Mouse (Mus musculus) T-helper 2 cell (primary cell): ENCODE data around the gene Smim13.
"Not testable (repeated sequence)": the region's sequence is repeated elsewhere in the genome, so short reads cannot be mapped to it uniquely, and the experiment has no call there.

ENCODE experiments used
- in situ Hi-C: fragments of 300-600 bp; cut with MboI, MseI; formaldehyde crosslinking; loops from one replicate; pipeline ENCODE4 v1.15.1; 2025; ENCODE audit warnings: high pct_unique_total_duplicates

Gene Smim13

DNA sequence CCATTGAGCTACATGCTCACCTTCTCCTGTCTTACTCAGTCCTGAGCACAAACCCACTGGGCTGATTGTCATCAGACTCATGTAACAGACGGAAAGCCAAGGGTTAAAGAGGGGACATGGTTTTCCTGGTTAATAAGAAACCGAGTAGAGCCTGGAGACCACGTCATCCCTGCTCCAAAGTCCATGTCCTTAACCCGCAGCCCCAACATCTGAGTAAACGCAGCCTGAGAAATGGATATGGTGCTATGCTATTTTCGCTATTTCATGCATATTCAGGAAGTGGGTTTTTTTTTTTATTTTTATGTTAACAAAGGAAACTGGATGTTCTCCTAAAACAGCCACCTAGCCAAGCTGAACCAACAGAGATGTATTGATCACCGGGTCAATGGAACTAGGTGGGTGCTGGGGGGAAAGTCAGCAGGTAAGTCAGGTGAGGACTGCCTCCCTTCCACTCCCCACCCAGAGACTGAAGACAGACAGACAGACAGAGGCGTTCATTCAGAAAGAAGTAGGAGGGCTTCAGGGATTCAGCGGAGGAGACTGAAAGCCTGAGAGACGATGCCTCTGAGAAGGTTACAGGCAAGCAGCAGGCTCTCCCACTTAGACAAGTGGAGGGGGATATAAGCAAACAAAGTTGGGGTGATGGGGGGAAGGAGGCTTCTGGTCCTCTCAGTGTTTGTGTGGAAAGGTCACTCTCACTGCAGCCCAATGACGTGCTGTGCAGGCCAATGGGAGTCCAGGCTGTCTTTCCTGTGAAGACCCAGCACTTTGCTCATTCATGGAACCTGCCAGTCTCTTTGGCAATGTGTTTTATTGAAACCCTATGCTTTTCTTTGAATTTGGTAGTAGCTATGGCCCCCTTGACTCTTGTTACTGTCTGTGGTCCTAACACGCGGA is 13.6 kb upstream of the Smim13 start:
- in situ Hi-C loops = loop anchor here (5.0 to 10.0 kb wide), 3 partner anchors 89 to 391 kb away; partner anchors contain the start of gene Tmem14c

DNA sequence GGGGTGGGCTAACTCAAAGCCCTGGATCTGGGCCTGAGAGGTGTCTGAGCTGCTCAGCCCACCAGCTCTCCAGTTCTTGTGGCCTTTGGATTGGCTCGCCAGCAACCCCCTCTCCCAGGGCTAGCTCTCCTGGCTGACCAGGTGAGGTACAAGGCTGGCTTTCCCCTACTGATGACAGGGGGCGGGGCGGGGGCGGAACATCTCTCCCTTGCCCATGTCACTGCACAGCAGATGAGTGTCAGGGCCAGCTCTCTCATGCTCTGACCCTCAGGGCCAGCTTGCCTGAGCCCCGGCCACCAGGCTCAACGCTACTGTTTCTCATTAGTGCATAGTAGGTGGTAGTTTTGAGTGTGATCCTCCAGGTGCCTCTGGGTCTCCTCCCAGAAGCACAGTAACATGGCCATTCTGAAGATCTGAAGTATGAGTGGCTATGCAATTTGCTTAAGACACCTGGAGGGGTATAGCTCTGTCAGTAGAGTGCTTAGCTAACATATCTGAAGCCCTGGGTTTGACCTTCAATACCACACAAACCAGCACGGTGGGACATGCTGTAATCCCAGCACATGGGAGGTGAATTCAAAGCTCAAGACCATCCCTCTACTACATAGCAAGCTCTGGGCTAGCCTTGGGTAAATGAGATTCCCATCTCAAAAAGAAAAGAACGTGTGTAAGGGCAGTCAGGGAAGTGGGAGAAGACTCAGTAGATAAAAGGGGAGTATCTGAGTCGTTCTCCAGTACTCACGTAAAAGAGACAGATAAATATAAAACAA is 11.4 kb upstream of the Smim13 start:
- in situ Hi-C loops = loop anchor here (5.0 to 10.0 kb wide), 3 partner anchors 91 to 393 kb away; partner anchors contain the start of gene Tmem14c

DNA sequence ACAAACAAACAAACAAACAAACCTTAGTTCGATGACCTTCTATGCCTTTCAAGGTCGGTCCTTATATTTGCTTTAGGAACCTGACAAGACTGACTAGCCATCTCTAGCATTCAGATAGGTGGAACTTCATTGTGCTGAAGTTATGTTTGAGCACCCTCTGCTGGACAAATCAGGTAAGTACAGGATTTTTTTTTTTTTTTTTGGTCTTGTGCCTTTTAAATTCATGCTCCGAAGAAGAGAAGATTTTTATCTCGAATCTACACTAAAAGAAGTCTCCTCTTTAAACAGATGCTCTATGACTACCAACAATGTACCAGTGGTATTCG is 10.9 kb upstream of the Smim13 start:
- in situ Hi-C loops = loop anchor here (5.0 to 10.0 kb wide), 3 partner anchors 91 to 394 kb away; partner anchors contain the start of gene Tmem14c

DNA sequence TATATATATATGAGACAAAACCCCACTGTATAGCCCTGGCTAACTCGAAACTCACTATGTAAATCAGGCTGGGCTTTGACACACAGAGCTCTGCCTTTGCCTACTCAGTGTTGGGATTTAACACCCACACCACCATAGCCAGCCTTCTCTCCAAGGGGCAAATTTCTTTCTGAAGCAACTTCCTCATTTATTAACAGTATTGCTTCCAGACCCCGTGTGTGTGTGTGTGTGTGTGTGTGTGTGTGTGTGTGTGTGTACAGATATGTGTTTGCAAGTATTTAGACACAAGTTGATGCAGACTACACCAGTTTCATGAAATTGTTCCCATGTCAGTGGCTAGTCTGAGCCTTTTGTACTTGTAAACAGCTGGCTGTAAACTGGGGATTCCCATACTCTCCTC is 8.1 kb upstream of the Smim13 start:
- in situ Hi-C loops = loop anchor here (5.0 kb wide), 1 partner anchor 154 kb away; no protein-coding TSS in a partner anchor

DNA sequence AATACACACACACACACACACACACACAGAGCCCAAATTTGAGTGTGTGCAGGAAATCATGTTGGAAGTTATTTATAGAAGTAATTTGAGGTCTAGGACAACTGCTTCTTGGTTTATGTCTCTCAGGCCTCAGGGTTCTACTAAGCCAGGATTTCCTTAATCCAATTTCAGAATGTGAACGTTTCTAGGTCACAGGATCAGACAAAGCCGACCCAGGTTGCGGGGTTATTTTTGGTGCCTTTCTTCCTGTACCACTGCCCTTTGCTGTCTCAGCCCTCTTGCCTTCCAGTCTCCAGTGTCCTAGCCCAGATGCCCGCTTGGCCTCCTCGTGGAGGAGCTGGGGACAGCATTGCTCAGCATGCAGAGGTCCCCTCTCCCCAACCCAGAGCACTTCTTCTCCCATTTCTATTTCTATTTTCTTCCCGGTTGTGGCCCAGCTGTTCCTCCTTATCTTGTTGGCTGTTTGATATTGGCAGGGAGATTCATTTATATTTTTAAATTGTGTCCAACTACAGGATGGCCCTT is 5.3 kb upstream of the Smim13 start:
- in situ Hi-C loops = loop anchor here (5.0 kb wide), 1 partner anchor 157 kb away; no protein-coding TSS in a partner anchor

DNA sequence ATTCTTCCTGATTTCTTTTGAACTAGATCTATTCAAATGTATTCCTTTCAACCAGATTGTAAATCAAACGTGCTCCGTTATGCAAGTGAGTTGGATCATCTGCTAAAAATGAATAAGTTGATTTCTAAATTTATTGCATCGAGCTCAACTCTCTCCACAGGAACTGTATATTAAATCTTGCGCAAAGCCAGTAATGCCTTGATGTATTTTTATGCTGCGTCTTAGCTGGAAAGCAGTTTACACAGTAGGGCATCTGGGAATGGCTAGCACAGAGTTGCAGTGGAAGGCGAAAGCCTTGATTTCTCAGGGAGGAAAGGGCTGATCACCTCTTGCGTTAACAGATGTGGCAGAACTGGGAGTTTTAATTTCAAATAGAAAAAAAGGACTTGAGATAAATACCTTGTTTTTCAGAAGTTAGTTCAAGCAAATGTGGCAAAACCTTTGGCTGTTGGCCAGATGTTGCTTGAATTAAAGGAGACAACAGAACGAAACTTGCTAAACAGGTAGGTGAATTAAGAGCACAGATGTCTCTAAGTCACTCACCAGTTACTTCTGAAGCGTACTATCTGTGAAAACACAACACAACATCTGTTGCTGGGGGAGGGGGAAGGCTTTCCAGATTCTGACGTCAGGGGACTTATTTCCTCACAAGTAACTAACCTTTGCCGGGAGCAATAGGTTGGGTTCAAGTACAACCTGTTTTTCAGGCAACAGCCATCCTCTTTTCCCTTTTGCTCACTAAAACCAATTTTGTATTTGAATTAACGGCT is 708 bp upstream of the Smim13 start:
- in situ Hi-C loops = loop anchor here (5.0 kb wide), 1 partner anchor 252 kb away; no protein-coding TSS in a partner anchor

DNA sequence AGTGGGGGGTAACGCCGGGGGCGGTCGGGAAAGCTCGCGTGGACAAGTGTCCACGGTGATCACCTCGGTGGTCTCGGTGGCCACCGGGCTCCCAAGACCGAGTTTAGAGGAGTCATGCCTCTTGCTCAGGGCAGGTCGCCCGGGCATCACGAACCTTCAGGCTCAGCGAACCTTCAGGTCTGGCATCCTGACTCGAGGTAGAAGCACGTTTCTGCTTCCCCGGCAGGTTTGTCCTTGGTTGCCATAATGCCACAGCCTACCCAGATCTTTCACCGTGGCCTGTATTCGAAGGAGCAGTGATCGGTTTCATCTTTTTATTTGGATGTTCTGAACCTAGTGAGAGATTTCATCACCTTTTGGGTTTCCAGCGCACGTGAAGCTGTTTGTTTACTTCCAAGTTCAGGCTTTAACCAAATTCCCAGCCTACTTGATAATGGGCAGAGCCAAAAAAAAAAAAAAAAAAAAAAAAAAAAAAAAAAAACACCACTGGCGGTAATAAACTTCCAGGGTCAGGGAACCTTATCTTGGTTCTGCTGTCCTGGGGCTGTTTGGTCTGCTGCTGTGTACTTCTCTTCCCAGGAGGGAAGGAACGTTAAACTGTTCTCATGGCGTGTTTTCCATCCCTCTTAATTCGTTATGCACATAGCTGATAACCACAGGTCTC is 806 bp downstream of the Smim13 start:
- in situ Hi-C loops = no loop called here

DNA sequence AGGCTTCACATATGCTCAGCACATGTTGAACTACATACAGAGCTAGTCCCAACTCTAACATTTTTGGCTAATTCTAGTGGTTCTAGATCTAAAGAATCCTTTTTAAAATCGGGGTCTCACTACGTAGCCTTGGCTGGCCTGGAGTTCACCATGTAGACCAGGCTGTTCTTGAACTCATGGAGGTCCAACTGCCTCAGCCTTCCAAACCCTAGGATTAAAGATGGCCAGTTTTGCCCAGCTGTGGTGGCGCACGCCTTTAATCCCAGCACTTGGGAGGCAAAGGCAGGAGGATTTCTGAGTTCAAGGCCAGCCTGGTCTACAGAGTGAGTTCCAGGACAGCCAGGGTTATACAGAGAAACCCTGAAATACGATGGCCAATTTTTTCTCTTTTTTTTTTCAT is 1.6 kb downstream of the Smim13 start:
- in situ Hi-C loops = not testable (repeated sequence)

DNA sequence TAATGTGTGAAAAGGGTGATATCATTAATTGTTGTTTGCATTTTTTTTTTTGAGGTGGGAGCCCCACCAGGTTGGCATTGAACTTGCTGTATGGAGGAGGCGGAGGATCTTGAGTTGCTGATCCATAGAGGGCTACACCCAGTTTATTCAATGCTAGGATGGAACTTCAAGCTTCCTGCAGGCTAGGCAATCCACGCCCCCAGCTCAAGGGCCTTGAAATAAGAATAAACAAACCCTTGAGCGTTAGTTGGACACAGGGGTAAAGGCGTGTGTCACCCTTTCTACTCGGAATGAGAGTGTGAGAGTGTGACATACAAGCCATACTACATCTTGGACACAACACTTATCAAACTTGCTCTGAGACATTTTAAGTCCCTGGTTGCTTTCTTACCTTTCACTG is 2.0 kb downstream of the Smim13 start:
- in situ Hi-C loops = no loop called here

DNA sequence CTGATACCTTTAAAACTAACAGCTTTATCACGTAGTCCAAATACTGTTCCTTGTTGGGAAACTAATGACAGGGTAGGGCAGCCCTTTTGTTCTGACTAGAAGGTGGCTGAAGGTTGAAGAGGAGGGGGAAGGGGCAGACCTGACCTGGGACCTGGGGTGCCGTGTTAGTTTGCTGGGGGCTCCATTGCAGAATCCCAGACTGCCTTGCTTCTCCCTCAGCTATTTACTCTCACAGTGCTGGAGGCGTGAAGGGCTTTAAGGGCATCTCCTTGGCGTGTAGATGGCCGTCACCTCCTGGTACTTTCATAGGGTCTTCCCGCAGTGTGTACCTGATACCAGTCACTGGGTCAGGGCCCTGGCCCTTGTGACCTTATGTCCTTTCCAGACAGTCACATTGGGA is 2.5 kb downstream of the Smim13 start:
- in situ Hi-C loops = no loop called here

DNA sequence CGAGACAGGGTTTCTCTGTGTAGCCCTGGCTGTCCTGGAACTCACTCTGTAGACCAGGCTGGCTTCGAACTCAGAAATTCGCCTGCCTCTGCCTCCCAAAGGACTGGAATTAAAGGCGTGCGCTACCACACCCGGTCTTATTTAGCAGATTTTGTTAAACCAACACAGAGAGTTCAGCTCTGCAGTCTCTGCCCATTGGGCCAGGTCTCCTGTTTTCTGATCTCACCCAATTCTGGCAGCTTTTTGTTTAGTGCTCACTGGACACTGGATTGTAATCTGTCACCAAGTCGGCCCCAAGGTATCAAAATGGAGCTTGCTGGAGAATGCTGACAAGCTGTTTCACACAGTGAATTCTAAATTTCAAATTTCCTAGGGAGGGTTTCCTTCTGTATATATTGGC is 3.1 kb downstream of the Smim13 start:
- in situ Hi-C loops = no loop called here

DNA sequence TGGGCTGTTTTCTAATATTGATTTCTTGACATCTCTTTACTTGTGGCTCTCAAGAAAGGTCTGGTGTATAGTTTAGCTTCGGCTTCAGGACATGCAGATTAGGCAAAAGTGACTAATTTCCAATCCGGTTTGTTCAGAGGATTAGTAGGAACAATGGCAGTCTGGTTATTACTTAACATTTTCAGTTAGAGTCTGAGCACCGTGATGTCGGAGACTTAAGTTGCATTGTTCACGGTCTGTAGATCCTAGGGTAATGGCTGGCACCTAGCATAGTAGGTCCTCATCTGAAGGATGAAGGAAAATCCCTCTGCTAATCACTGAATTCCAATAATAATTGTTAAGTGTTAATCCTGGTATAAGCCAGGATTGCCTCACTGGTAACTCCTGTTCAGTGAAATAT is 6.5 kb downstream of the Smim13 start:
- in situ Hi-C loops = no loop called here

DNA sequence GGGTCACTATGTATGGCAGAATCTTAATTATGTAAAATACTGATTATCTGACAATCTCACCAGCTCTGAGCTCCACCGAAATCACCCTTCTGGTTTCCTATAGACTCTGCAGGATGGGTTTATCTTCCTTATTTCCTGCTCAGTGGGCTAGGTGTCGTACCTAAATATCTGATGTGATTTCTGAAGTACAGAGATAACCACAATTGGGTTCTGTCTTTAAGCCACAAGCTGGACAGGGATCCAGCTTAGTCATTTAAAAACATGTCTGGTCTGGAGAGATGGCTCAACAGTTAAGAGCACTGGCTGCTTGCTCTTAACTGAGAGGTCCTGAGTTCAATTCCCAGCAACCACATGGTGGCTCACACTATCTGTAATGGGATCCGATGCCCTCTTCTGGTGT is 7.3 kb downstream of the Smim13 start:
- in situ Hi-C loops = no loop called here

DNA sequence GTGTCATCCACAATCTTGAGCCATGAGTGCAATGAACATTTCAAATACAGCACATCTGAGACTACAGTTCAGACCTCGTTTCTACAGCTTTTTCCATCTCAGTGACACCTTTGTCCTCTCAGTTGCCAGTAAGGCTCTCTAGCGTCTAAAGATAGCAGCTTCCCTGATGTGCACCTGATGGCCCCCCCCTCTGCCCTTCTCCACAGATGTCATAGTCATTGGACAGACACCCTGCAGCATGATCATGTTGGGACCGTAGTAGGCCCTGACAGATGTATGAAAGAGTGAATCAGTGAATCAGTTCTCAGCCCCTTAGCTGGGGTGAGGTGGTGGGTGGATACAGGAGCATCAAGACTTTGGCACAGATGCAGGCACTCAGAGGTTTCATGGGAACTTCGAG is 8.2 kb downstream of the Smim13 start:
- in situ Hi-C loops = no loop called here

DNA sequence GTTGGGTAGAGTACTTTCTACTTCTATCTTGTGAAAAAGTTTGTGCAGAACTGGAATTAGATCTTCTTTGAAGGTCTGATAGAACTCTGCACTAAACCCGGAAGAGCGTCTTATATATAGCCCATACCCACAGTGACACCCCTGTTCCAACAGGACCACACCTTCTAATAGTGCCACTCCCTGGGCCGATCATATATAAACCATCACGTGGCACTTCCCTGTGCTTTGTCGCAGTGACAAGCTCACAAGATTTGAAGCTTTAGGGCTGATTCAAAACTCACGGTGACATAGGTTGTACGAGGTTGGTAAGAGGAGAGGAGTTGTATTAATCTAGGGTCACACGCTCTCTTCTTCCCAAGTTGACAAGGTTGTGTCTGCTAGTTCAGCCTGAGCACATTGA is 12.0 kb downstream of the Smim13 start:
- in situ Hi-C loops = not testable (repeated sequence)

DNA sequence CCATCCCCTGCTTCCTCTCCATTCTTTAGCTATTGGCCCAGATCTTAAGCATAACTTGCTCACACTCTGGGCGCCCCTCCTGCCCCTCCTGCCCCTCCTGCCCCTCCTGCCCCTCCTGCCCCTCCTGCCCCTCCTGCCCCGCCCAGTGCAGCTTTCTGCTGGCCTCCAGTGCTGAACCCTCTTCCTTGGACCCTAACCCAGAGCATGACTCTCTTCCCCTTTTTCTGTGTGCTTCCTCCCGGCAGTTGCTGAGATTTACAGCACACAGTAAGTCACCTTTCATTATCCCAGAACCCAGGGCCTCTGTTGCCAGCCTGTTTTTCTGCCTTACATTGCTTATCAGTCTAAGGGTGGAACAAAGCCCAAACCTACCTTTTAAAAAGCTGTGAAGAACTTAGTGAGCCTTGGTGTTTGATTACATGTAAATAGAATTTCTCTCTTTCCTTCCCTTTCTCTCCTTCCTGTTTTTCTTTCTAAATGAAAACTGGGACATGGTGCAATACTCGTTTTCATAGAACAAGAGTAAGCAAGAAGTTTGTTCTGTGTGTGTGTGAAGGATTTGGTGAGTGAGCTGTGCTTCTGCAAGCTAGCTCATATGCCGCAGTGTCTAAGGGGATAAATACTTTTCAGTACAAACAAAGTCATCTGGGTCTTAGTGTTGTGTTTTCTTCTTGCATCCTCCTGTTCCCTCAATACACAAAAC is 13.8 kb downstream of the Smim13 start:
- in situ Hi-C loops = no loop called here

DNA sequence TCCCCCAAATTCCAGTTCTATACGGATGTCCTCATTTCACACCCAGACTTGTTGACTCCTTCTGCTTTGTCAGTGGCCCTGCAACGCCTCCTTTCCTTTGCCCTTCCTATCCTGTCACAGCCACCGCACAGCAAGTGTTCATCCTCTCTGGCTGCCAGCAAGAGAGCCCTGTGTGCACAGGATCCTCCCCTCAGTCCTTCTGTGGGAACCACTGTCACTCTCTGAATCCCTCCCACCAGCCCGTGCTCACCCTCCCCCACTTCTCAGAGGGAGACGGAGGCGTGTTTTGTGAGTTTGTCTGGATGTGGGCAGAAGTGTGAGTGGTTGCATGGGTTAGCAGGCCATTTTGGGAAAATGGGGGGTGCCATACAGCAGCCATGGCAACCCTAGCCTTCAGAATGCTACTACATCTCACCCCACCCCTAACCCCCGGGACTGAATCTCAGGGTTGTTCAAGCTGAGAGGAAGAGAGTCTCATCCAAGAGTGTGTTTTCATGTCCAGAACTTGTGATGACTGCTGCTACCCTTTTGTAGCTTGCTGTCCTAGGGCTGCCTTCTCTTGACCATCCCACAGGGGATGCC is 18.3 kb downstream of the Smim13 start:
- in situ Hi-C loops = no loop called here

DNA sequence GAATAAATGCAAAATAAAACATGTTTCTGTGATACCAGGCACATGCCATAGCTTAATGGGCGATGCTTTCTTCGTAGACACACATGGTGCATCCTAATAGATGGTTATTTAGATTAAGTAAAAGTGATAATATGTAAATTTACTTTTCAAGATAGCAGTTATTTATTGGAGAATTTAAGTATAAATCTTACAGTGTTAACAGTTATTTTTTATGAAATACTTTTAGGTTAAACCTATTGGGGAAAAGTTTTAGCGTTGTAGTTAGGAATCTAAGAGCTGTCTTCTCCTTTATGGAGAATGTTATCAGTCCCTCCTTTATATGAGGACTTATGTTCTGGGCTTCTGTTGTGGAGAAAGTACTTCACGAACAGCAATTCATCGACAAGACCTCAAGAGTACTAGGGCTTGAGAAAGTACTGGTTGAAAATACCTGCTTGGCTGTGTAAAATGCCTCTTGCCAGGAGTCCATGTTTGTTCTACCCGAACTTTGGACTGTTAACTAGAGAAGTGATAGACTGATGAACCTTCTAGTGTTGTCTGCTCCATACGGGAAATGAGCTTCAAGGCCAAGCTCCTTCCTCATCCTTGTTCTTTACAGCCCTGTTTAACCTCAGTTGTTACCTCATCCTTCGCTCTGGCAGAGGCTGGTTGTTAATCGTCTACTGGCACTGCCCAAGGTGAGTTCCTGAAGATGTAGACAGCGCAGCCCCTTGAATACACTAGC is 24.4 kb downstream of the Smim13 start, which contains the start of gene Gm17364:
Gene Gm17364 (minus strand): TSS at position 51 of the 724 bp plus-strand sequence.
- in situ Hi-C loops = no loop called here

DNA sequence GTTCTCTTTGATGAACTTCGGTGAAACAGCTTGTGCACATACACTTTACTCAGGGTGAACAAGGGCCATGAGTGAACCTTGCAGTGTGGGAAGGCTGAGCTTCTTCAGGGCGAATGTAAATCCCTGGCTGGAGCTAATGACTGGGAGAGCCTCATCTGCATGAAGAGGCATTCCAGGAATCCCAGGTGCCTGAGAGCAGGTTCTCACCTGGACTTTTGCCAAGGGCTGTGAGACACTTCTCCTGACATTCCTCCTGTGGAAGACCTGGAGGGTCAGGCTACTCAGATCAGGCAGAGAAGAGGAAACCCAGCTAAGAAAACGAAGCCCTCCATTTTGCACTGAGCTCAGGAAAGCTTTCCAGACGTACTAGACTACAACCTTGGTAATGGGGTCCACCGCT is 31.1 kb downstream of the Smim13 start:
- in situ Hi-C loops = loop anchor here (5.0 kb wide), 1 partner anchor 287 kb away; no protein-coding TSS in a partner anchor
